Mouse (Mus musculus) midbrain, embryonic 14.5 days (tissue): Measurements from ENCODE around the gene Pard3b. TPM values are rescaled to one million over a fixed set of nuclear protein-coding genes. Genes with fewer than 3 reads are reported as not detected.

Source experiments
- ATAC-seq: fragments of 200-750 bp; cut with Nextera tagmentation; 2 replicates; pipeline ENCODE4 v1.8.0; 2017; ENCODE audit warnings: moderate number of reproducible peaks, moderate library complexity; ENCODE audit not compliant: low FRiP score, low TSS enrichment
- DNase-seq: peaks from one replicate; pipeline ENCODE4 v3.0.0-alpha.2; 2015
- H3K27ac ChIP-seq: fragments of 300-500 bp; sonication (generic); replicated peaks from 2 replicates; pipeline ENCODE4 v1.5.1; 2014; ENCODE audit warnings: mild to moderate bottlenecking, low read depth, low read length, moderate library complexity
- H3K27me3 ChIP-seq: fragments of 300-500 bp; sonication (generic); 2 replicates; pipeline ENCODE4 v1.6.1; 2014; ENCODE audit warnings: low read length, control low read depth, mixed read lengths; ENCODE audit not compliant: control insufficient read depth, insufficient read depth
- H3K36me3 ChIP-seq: fragments of 300-500 bp; sonication (generic); 2 replicates; pipeline ENCODE4 v1.6.1; 2014; ENCODE audit warnings: low read length, control low read depth; ENCODE audit not compliant: control insufficient read depth, insufficient read depth
- H3K4me1 ChIP-seq: fragments of 300-500 bp; sonication (generic); 2 replicates; pipeline ENCODE4 v1.6.1; 2014; ENCODE audit warnings: mild to moderate bottlenecking, antibody characterized with exemption, low read length, control low read depth; ENCODE audit not compliant: control insufficient read depth, insufficient read depth
- H3K4me2 ChIP-seq: fragments of 300-500 bp; sonication (generic); 2 replicates; pipeline ENCODE4 v1.6.1; 2014; ENCODE audit warnings: mild to moderate bottlenecking, low read length, moderate library complexity
- H3K4me3 ChIP-seq: fragments of 300-500 bp; sonication (generic); replicated peaks from 2 replicates; pipeline ENCODE4 v1.5.1; 2014; ENCODE audit warnings: low read depth, low read length
- H3K9ac ChIP-seq: fragments of 300-500 bp; sonication (generic); replicated peaks from 2 replicates; pipeline ENCODE4 v1.6.1; 2014; ENCODE audit warnings: mild to moderate bottlenecking, low read length, moderate library complexity
- H3K9me3 ChIP-seq: fragments of 300-500 bp; sonication (generic); 2 replicates; pipeline ENCODE4 v1.6.1; 2016; ENCODE audit warnings: low read length, control low read depth, mixed read lengths; ENCODE audit not compliant: control insufficient read depth
- WGBS: fragments of 180-500 bp; shearing (Covaris S2); extraction: QIAGEN DNeasy Blood & Tissue Kit; methylation state at CpG from one replicate; pipeline ENCODE4 v1.1.7; 2014; 5-methylcytosine and 5-hydroxymethylcytosine counted together
- polyA plus RNA-seq: library from polyadenylated mRNA; unstranded; fragments of >200 nt; fragmentation: Nextera tagmentation; extraction: Ambion mirVana; gene quantifications from 2 replicates; pipeline ENCODE4 v1.2.1, GENCODE M21; 2014

The Pard3b gene
- polyA plus RNA-seq, 1 experiment from 2014 or later, result 7.8 TPM

GRCm38 (mm10) chr1:62635203-62635602 lies 996.6 kb downstream of the Pard3b start:
- ATAC-seq, result no peak
- Histone ChIP-seq H3K4me3 (no peak overlapping the region), H3K27me3 (no peaks in the 10 kb centered on the region), H3K27ac (no peak overlapping the region), H3K4me1 (peaks cover 9% of the 10 kb centered on the region; the same call in 1 of the 2 replicates), H3K4me2 (no peak overlapping the region), H3K9me3 (no peaks in the 10 kb centered on the region), H3K36me3 (no peaks in the 10 kb centered on the region), H3K9ac (no peak overlapping the region)
- DNase-seq, result no peak
- WGBS, result 81% methylated on average over 6 of the region's 6 CpGs

- H3K9ac ChIP-seq, result no peak overlapping the region
- H3K9me3 ChIP-seq, result no peaks in the 10 kb centered on the region
- no peak overlapping the region for H3K4me2 ChIP-seq
- H3K4me1 ChIP-seq, result peaks cover 3% of the 10 kb centered on the region; the same call in 1 of the 2 replicates
- no peaks in the 10 kb centered on the region for H3K27me3 ChIP-seq
- no peak overlapping the region for H3K27ac ChIP-seq
- no peak overlapping the region for H3K4me3 ChIP-seq
- WGBS, result 95% methylated on average over 6 of the region's 6 CpGs
- DNase-seq, result no peak
- H3K36me3 ChIP-seq, result no peaks in the 10 kb centered on the region
- ATAC-seq, result no peak
Observed at GRCm38 (mm10) chr1:62636906-62637673, 998.5 kb downstream of the Pard3b start.

- H3K27me3 ChIP-seq, result no peaks in the 10 kb centered on the region
- H3K4me2 ChIP-seq, result no peak overlapping the region
- H3K9me3 ChIP-seq, result no peaks in the 10 kb centered on the region
- no peak for ATAC-seq
- no peak overlapping the region for H3K9ac ChIP-seq
- 83% methylated on average over 11 of the region's 11 CpGs for WGBS
- H3K36me3 ChIP-seq, result no peaks in the 10 kb centered on the region
- H3K4me3 ChIP-seq, result no peak overlapping the region
- peaks cover 3% of the 10 kb centered on the region; the same call in 1 of the 2 replicates for H3K4me1 ChIP-seq
- no peak for DNase-seq
- no peak overlapping the region for H3K27ac ChIP-seq
Observed at GRCm38 (mm10) chr1:62639012-62639411, 1000.4 kb downstream of the Pard3b start.

GRCm38 (mm10) chr1:62639440-62639839 lies 1000.8 kb downstream of the Pard3b start:
- H3K27me3 ChIP-seq, result no peaks in the 10 kb centered on the region
- ATAC-seq, result no peak
- no peaks in the 10 kb centered on the region for H3K36me3 ChIP-seq
- H3K4me2 ChIP-seq, result no peak overlapping the region
- no peak for DNase-seq
- H3K9me3 ChIP-seq, result no peaks in the 10 kb centered on the region
- WGBS, result 96% methylated on average over 4 of the region's 4 CpGs
- no peak overlapping the region for H3K9ac ChIP-seq
- H3K4me3 ChIP-seq, result no peak overlapping the region
- H3K4me1 ChIP-seq, result peaks cover 3% of the 10 kb centered on the region; the same call in 1 of the 2 replicates
- no peak overlapping the region for H3K27ac ChIP-seq

- Histone ChIP-seq H3K27me3 (no peaks in the 10 kb centered on the region), H3K4me2 (no peak overlapping the region), H3K9me3 (no peaks in the 10 kb centered on the region), H3K4me3 (no peak overlapping the region), H3K27ac (no peak overlapping the region), H3K4me1 (peaks cover 6% of the 10 kb centered on the region; the same call in 1 of the 2 replicates), H3K9ac (no peak overlapping the region), H3K36me3 (no peaks in the 10 kb centered on the region)
- ATAC-seq, result no peak
- no peak for DNase-seq
- WGBS, result 86% methylated on average over 8 of the region's 8 CpGs
Observed at GRCm38 (mm10) chr1:62644631-62645278, 1006.1 kb downstream of the Pard3b start.

GRCm38 (mm10) chr1:62646812-62647211 lies 1008.2 kb downstream of the Pard3b start:
- H3K9me3 ChIP-seq, result no peaks in the 10 kb centered on the region

GRCm38 (mm10) chr1:62648116-62648515 lies 1009.5 kb downstream of the Pard3b start:
- no peak overlapping the region for H3K9ac ChIP-seq
- H3K4me1 ChIP-seq, result peaks cover 6% of the 10 kb centered on the region; the same call in 1 of the 2 replicates
- no peaks in the 10 kb centered on the region for H3K9me3 ChIP-seq
- ATAC-seq (no peak), DNase-seq (peak; percentile 49)
- no peaks in the 10 kb centered on the region for H3K36me3 ChIP-seq
- H3K27ac ChIP-seq, result no peak overlapping the region
- no peak overlapping the region for H3K4me3 ChIP-seq
- H3K27me3 ChIP-seq, result no peaks in the 10 kb centered on the region
- 16% methylated on average over 6 of the region's 6 CpGs for WGBS
- H3K4me2 ChIP-seq, result peak overlapping the region; percentile 12; the same call in 1 of the 2 replicates

More at GRCm38 (mm10) chr1:62646812-62647211, 1008.2 kb downstream of the Pard3b start:
- 97% methylated on average over 2 of the region's 2 CpGs for WGBS
- Histone ChIP-seq H3K4me1 (peaks cover 6% of the 10 kb centered on the region; the same call in 1 of the 2 replicates), H3K27ac (no peak overlapping the region), H3K4me2 (no peak overlapping the region), H3K9ac (no peak overlapping the region), H3K27me3 (no peaks in the 10 kb centered on the region), H3K4me3 (no peak overlapping the region), H3K36me3 (no peaks in the 10 kb centered on the region)
- no peak for ATAC-seq
- no peak for DNase-seq

GRCm38 (mm10) chr1:62648591-62648990 lies 1010.0 kb downstream of the Pard3b start:
- no peak for DNase-seq
- no peaks in the 10 kb centered on the region for H3K36me3 ChIP-seq
- H3K4me2 ChIP-seq, result no peak overlapping the region
- no peaks in the 10 kb centered on the region for H3K9me3 ChIP-seq
- no peak overlapping the region for H3K9ac ChIP-seq
- peaks cover 6% of the 10 kb centered on the region; the same call in 1 of the 2 replicates for H3K4me1 ChIP-seq
- H3K27ac ChIP-seq, result no peak overlapping the region
- H3K27me3 ChIP-seq, result no peaks in the 10 kb centered on the region
- H3K4me3 ChIP-seq, result no peak overlapping the region
- ATAC-seq, result no peak
- 19% methylated on average over 5 of the region's 5 CpGs for WGBS
